Mouse (Mus musculus) heart, postnatal 0 days (tissue): ENCODE measurements around the gene Crybg3.

ENCODE experiments used
- CTCF ChIP-seq: IDR thresholded peaks from 2 replicates; pipeline ENCODE4 v1.5.1; 2016; ENCODE audit warnings: antibody characterized with exemption, control low read depth, low read depth
- EP300 ChIP-seq: IDR thresholded peaks from 2 replicates; pipeline ENCODE4 v1.6.1; 2016; ENCODE audit warnings: antibody characterized with exemption, low read depth

- no peak for TF ChIP-seq CTCF
- TF ChIP-seq EP300 = no peak
Observed at GRCm38 (mm10) chr16:59559300-59560200, 41.2 kb downstream of the Crybg3 start.
